Mouse (Mus musculus): ENCODE results near the gene Ptges2.

DNA sequence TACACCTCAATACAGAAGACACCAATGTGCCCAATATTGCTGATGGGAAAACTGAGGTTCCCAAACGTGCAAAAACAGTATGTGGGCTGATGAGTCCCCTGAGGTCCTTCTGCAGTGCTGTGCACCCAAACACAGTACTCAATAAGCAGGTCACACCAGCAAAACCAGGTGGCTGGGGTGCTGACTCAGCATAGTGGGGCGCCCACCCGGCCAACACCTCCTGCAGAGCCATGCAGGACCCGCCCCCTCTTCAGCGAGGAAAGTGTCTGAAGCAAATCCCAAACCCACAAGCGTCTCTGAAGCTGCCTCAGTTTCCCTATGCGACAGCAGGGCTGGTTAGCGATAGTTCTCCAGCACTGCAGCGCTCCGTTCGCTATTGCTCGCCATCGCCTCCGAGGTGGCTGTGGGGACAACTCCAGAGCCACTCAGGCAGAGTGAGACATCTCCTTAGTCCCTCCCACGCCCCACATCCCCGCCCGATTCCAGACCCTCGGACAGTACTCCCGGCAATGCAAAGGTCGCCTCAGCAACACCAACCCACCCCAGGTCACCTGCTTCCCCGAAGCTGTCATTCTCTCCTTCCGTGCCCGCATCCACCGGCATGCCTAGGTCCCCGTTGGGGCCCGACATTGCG is 14.4 kb upstream of the Ptges2 start:
- TF ChIP-seq CTCF (IDR thresholded peaks at IDR 0.05; ENCODE audit: borderline replicate concordance, extremely low read depth, insufficient read depth, insufficient read length) (no peak), POLR2A (IDR thresholded peaks at IDR 0.05; ENCODE audit: borderline replicate concordance, extremely low read depth, insufficient read depth, insufficient read length, poor library complexity, severe bottlenecking) (no peak)

Measured in brain, embryonic 14.5 days (tissue).